In genomic region chr3:110250839-110251700, GRCm38 (mm10) we compare ENCODE assay signal across 8 mouse cellular contexts. TPM values are rescaled to one million over a fixed set of nuclear protein-coding genes. Genes with fewer than 3 reads are reported as not detected.
DNase-seq lines count a peak whose midpoint lies in the region; ATAC-seq and TF ChIP-seq lines count a peak whose summit lies in the region.

TSS of gene Prmt6 (minus strand) at chr3:110250998.

- ATAC-seq in heart, embryonic 13.5 days (ENCODE audit: extremely low read depth, insufficient number of reproducible peaks, low FRiP score, low TSS enrichment), result peak; percentile 82
- ATAC-seq in kidney, postnatal 0 days (replicated peaks; ENCODE audit: low FRiP score, low read depth), result peak; percentile 88
- ATAC-seq in stomach, postnatal 0 days (ENCODE audit: low FRiP score, low TSS enrichment), result peak; percentile 93

- 19% methylated on average over 38 of the region's 38 CpGs for WGBS in heart, embryonic 13.5 days
- 18% methylated on average over 38 of the region's 38 CpGs for WGBS in kidney, postnatal 0 days
- WGBS in liver, adult 2 months, result 19% methylated on average over 38 of the region's 38 CpGs
- 18% methylated on average over 37 of the region's 38 CpGs for WGBS in stomach, postnatal 0 days

- TF ChIP-seq POLR2A in liver, adult 2 months (IDR thresholded peaks at IDR 0.05; ENCODE audit: extremely low read depth, insufficient read depth, low read length), result 0 out of 2 replicates have a peak, but pooled peaks have one; percentile 33
- peak; percentile 8 for TF ChIP-seq POLR2A in myocyte (IDR thresholded peaks at IDR 0.05; ENCODE audit: insufficient read length, low read depth)

- peak within 1 kb of the TSS; percentile 94 for H3K27ac ChIP-seq in heart, embryonic 13.5 days (replicated peaks)
- H3K27ac ChIP-seq in kidney, postnatal 0 days, result peak within 1 kb of the TSS; percentile 91
- H3K27ac ChIP-seq in liver, adult 2 months (replicated peaks; ENCODE audit: insufficient read depth, low read depth, low read length), result peak within 1 kb of the TSS; percentile 72
- H3K27ac ChIP-seq in stomach, postnatal 0 days (replicated peaks), result peak within 1 kb of the TSS; percentile 93

- peaks cover 21% of the 10 kb centered on the region for H3K4me1 ChIP-seq in E14TG2a.4 (replicated peaks; ENCODE audit: low read depth, low read length)
- peaks cover 14% of the 10 kb centered on the region for H3K4me1 ChIP-seq in heart, embryonic 13.5 days
- peaks cover 12% of the 10 kb centered on the region for H3K4me1 ChIP-seq in kidney, postnatal 0 days (replicated peaks; ENCODE audit: insufficient read depth, low read length)
- H3K4me1 ChIP-seq in liver, adult 2 months (ENCODE audit: control insufficient read depth, insufficient read depth, low read length), result no peaks in the 10 kb centered on the region; the same call in 1 of the 2 replicates
- H3K4me1 ChIP-seq in stomach, postnatal 0 days (replicated peaks; ENCODE audit: control insufficient read depth, insufficient read depth), result 0 out of 2 replicates have a peak, but pooled peaks cover 4% of the 10 kb centered on the region

- TF ChIP-seq CTCF in E14TG2a.4 (conservative IDR thresholded peaks at IDR 0.05; ENCODE audit: low read length), result no peak
- no peak for TF ChIP-seq CTCF in kidney, postnatal 0 days (IDR thresholded peaks at IDR 0.05; ENCODE audit: low read depth)
- no peak for TF ChIP-seq CTCF in liver, adult 2 months (IDR thresholded peaks at IDR 0.05; ENCODE audit: low read depth, low read length)
- no peak for TF ChIP-seq CTCF in stomach, postnatal 0 days (IDR thresholded peaks at IDR 0.05; ENCODE audit: low read depth)

- no peaks in the 10 kb centered on the region for H3K9me3 ChIP-seq in E14TG2a.4 (ENCODE audit: low read length)
- no peaks in the 10 kb centered on the region for H3K9me3 ChIP-seq in heart, embryonic 13.5 days
- H3K9me3 ChIP-seq in kidney, postnatal 0 days (replicated peaks; ENCODE audit: low read length), result no peaks in the 10 kb centered on the region
- no peaks in the 10 kb centered on the region for H3K9me3 ChIP-seq in stomach, postnatal 0 days (ENCODE audit: control insufficient read depth, low read length)

- peak within 1 kb of the TSS; percentile 93 for H3K4me3 ChIP-seq in E14TG2a.4 (replicated peaks; ENCODE audit: low read length)
- peak within 1 kb of the TSS; percentile 98 for H3K4me3 ChIP-seq in heart, embryonic 13.5 days
- peak within 1 kb of the TSS; percentile 75 for H3K4me3 ChIP-seq in kidney, postnatal 0 days (replicated peaks; ENCODE audit: low read depth, low read length)
- peak within 1 kb of the TSS; percentile 93 for H3K4me3 ChIP-seq in liver, adult 2 months (ENCODE audit: insufficient read depth, low read depth, low read length)
- peak within 1 kb of the TSS; percentile 96 for H3K4me3 ChIP-seq in myocyte
- peak within 1 kb of the TSS; percentile 94 for H3K4me3 ChIP-seq in stomach, postnatal 0 days (ENCODE audit: low read depth, low read length)

- H3K36me3 ChIP-seq in E14TG2a.4 (ENCODE audit: insufficient read depth, low read length) (peaks cover 29% of the 10 kb centered on the region), myocyte (ENCODE audit: control insufficient read depth, insufficient read depth) (no peaks in the 10 kb centered on the region)
- H3K36me3 ChIP-seq in heart, embryonic 13.5 days, result peaks cover 19% of the 10 kb centered on the region
- peaks cover 12% of the 10 kb centered on the region for H3K36me3 ChIP-seq in kidney, postnatal 0 days (ENCODE audit: insufficient read depth, low read length)
- H3K36me3 ChIP-seq in liver, adult 2 months (ENCODE audit: control insufficient read depth, insufficient read depth, low read length), result peaks cover 14% of the 10 kb centered on the region
- peaks cover 6% of the 10 kb centered on the region; the same call in 1 of the 2 replicates for H3K36me3 ChIP-seq in stomach, postnatal 0 days (ENCODE audit: control insufficient read depth, insufficient read depth, low read length)

- no peak for TF ChIP-seq EP300 in stomach, postnatal 0 days (optimal IDR thresholded peaks at IDR 0.05)

- H3K4me2 ChIP-seq in heart, embryonic 13.5 days, result peak within 1 kb of the TSS; percentile 84
- H3K4me2 ChIP-seq in kidney, postnatal 0 days (ENCODE audit: low read length), result peak within 1 kb of the TSS; percentile 65
- peak within 1 kb of the TSS; percentile 82 for H3K4me2 ChIP-seq in myocyte (ENCODE audit: low read depth)
- H3K4me2 ChIP-seq in stomach, postnatal 0 days (replicated peaks; ENCODE audit: low read depth), result peak within 1 kb of the TSS; percentile 77

- peak within 1 kb of the TSS; percentile 98 for H3K9ac ChIP-seq in heart, embryonic 13.5 days
- peak within 1 kb of the TSS; percentile 84 for H3K9ac ChIP-seq in kidney, postnatal 0 days (ENCODE audit: low read depth, low read length)
- peak within 1 kb of the TSS; percentile 93 for H3K9ac ChIP-seq in liver, adult 2 months (ENCODE audit: low read depth, low read length)
- H3K9ac ChIP-seq in stomach, postnatal 0 days (ENCODE audit: low read length), result peak within 1 kb of the TSS; percentile 65

- H3K27me3 ChIP-seq in E14TG2a.4 (ENCODE audit: insufficient read depth, low read length) (no peaks in the 10 kb centered on the region), myocyte (ENCODE audit: control insufficient read depth, insufficient read depth, insufficient read length) (no peaks in the 10 kb centered on the region)
- no peaks in the 10 kb centered on the region for H3K27me3 ChIP-seq in heart, embryonic 13.5 days (replicated peaks)
- no peaks in the 10 kb centered on the region for H3K27me3 ChIP-seq in kidney, postnatal 0 days (ENCODE audit: insufficient read depth, low read length)
- H3K27me3 ChIP-seq in liver, adult 2 months (ENCODE audit: control insufficient read depth, insufficient read depth, low read length), result no peaks in the 10 kb centered on the region
- H3K27me3 ChIP-seq in stomach, postnatal 0 days (ENCODE audit: control insufficient read depth, insufficient read depth, low read length), result no peaks in the 10 kb centered on the region

- 0 out of 2 replicates have a peak, but pooled peaks cover 5% of the 10 kb centered on the region for H3K79me2 ChIP-seq in liver, adult 2 months (ENCODE audit: control insufficient read depth, insufficient read depth, low read length)
- H3K79me2 ChIP-seq in myocyte (ENCODE audit: control insufficient read depth, insufficient read depth), result peaks cover 15% of the 10 kb centered on the region

- H3ac ChIP-seq in myocyte (ENCODE audit: control insufficient read depth, insufficient read length), result peak within 1 kb of the TSS; percentile 56

- peak; percentile 17 for DNase-seq in c-Kit-negative CD71-positive TER-119-positive erythroid progenitor cells, embryonic 14.5 days (ENCODE audit: low read depth, low spot score)
- peak; percentile 13 for DNase-seq in fat pad, adult 2 months (ENCODE audit: extremely low read depth, low read depth, low spot score)
- peak; percentile 95 for DNase-seq in kidney, postnatal 0 days (ENCODE audit: low spot score)
- DNase-seq in liver, adult 2 months (ENCODE audit: extremely low read depth, low read depth, low spot score), result peak; percentile 83
- peak; percentile 88 for DNase-seq in stomach, postnatal 0 days (ENCODE audit: low spot score)

TF ChIP-seq in myocyte, 11 proteins besides CTCF, POLR2A, EP300 and RAD21:
- no peak for TF ChIP-seq POLR2AphosphoS2 (IDR thresholded peaks at IDR 0.05; ENCODE audit: insufficient read length, low read depth)
- peak; percentile 51 to 84 (median 81) for TF ChIP-seq MYOD1 (IDR thresholded peaks at IDR 0.05; ENCODE audit: control insufficient read depth in 1 of 3, insufficient read length in 2 of 3, low read depth in 2 of 3)
- TF ChIP-seq E2F4 (IDR thresholded peaks at IDR 0.05; ENCODE audit: insufficient read depth), result no peak
- peak in 1 of 3 experiments; percentile 23 for TF ChIP-seq MYOG (IDR thresholded peaks at IDR 0.05; ENCODE audit: control insufficient read depth in 1 of 3, insufficient read depth in 1 of 3, insufficient read length in 2 of 3, low read depth in 2 of 3)
- TF ChIP-seq SRF (IDR thresholded peaks at IDR 0.05; ENCODE audit: control insufficient read depth, insufficient read length, low read depth), result no peak
- TF ChIP-seq CEBPB (IDR thresholded peaks at IDR 0.05; ENCODE audit: insufficient read depth, poor library complexity, severe bottlenecking), result no peak
- no peak for TF ChIP-seq REST (IDR thresholded peaks at IDR 0.05; ENCODE audit: insufficient read depth, insufficient read length)
- peak; percentile 23 for TF ChIP-seq TCF12 (IDR thresholded peaks at IDR 0.05; ENCODE audit: insufficient read depth, poor library complexity, severe bottlenecking)
- TF ChIP-seq TCF3 (IDR thresholded peaks at IDR 0.05; ENCODE audit: insufficient read length, low read depth), result no peak
- TF ChIP-seq MAX (IDR thresholded peaks at IDR 0.05; ENCODE audit: low read depth), result no peak
- TF ChIP-seq USF1 (IDR thresholded peaks at IDR 0.05; ENCODE audit: low read depth), result no peak

RNA-seq across cellular contexts. Expression of gene Prmt6, which starts in this region (rescaled TPM):
- polyA plus RNA-seq in heart, embryonic 13.5 days (2015; fragmentation: Nextera tagmentation; extraction: Ambion mirVana), result 13.6 and 15.1 TPM in 2 replicates
- 21.5 and 23.1 TPM in 2 replicates for polyA plus RNA-seq in kidney, postnatal 0 days (2015; fragmentation: Nextera tagmentation; extraction: Ambion mirVana)
- 3.9 and 4.3 TPM in 2 replicates for total RNA-seq in liver, adult 2 months (2014; rRNA removed)
- polyA plus RNA-seq in liver, adult 2 months (2012; rRNA removed), result 4.4 and 4.5 TPM in 2 replicates
- polyA plus RNA-seq in myocyte (2012; fragmentation: generic; extraction: Trizol), result 13.9 TPM
- 8.8 and 11.0 TPM in 2 replicates for polyA plus RNA-seq in stomach, postnatal 0 days (2015; fragmentation: Nextera tagmentation; extraction: Ambion mirVana)

Comparison
In these comparisons a context has a peak if more than half of its experiments do, and no peak if none do; other contexts are left out.
1. Peak in every context shown above with its lines: DNase-seq, ATAC-seq, H3K4me3 ChIP-seq and H3K27ac ChIP-seq.
2. DNase-seq: peak in every context shown above with its lines; median percentile 95 in kidney, postnatal 0 days; 88 in stomach, postnatal 0 days; 83 in liver, adult 2 months; 17 in c-Kit-negative CD71-positive TER-119-positive erythroid progenitor cells, embryonic 14.5 days; 13 in fat pad, adult 2 months.